Mouse (Mus musculus): ENCODE measurements at regions not wholly inside any gene's neighbourhood (a gene's known extent, or its start where the extent isn't known, plus 50 kb on each side); places are given as distances from the start of the nearest gene placed in this dataset.

DNA sequence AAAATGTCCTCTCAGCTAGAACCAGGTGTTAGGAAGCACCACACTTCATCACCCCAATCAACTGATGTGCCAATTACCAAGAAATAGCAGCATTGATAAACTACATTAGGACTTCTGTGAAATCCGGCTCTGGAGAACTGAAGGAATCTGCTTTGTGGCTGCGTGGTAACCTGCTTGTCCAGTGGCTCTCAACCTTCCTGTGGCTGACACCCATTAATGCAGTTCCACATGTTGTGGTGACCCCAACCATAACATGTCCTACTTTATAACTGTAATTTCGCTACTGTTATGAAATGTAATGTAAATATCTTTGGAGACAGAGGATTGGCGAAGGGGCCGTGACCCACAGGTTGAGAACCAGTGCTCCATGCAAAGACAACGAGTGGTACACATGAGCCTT, 136.7 kb downstream of the Gm11011 start:
- no peak for DNase-seq

- DNase-seq = no peak
Observed at GRCm38 (mm10) chr2:169447495-169448280, 139.9 kb downstream of the Gm11011 start.

DNA sequence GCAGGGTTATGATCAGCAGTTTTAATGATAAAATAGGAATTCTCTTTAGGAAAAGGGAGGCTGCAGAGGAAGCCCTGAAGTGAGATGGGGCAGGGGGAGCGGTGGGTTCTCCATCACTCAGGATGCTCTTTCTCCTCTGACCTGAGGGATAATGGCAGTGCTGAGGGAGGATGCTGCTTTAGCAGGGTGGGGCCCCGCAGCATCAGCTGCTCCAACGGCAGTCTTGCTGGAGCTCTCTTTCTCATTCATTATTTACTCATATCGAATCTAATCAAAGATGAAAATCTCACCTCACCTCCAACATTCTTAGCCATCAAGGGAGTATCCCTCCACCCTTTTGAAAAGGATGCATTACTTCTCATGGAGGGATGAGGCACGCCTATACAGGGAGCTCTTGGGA, 141.7 kb downstream of the Gm11011 start:
- DNase-seq = no peak

GRCm38 (mm10) chr2:169445371-169445770, 142.2 kb downstream of the Gm11011 start:
- DNase-seq = no peak

- DNase-seq = no peak
Observed at GRCm38 (mm10) chr2:169443271-169443670, 144.3 kb downstream of the Gm11011 start.

GRCm38 (mm10) chr2:169431516-169431915, 156.0 kb downstream of the Gm11011 start:
- DNase-seq = no peak

DNA sequence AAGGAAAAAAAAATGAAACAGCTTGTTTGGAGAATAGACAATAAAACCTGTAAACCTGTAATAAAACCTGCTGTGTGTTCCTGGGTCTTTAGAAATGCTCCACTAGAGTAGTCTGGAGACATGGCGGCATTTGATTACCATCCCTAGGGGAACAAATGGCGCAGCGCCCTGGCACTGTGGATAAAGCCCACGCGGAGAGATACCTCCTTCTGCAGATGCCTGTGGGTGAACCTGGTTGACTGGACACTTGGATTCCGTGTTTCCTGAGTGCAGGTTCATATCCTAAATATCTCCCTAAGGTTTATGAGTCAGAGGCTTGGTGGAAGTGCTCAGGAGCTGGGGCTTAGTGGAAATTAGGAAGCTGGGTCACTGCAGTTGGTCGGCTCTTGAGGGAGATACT, 158.1 kb downstream of the Gm11011 start:
- DNase-seq = no peak

GRCm38 (mm10) chr2:169424166-169424920, 163.2 kb downstream of the Gm11011 start:
- DNase-seq = no peak

GRCm38 (mm10) chr2:169412361-169412760, 175.2 kb downstream of the Gm11011 start:
- no peak for DNase-seq

DNA sequence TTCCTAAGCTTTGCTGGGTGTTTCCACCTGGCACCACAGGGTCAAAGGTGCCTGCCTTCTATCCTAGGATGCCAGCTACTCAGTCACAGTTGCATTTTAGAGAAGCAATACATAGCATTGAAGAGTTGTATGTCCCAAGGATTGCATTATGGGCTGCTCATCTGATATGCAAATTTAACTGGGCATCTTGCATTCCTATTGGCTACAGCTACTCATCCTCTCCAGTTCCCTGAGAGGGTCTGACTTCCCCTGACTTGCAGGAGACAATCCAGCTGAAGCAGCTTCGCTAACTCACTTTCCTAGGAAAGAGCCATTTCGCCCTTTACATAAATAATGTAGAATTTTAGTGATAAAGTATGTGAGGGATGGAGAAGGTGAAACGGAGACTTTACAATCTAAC, 177.5 kb downstream of the Gm11011 start:
- no peak for DNase-seq

DNA sequence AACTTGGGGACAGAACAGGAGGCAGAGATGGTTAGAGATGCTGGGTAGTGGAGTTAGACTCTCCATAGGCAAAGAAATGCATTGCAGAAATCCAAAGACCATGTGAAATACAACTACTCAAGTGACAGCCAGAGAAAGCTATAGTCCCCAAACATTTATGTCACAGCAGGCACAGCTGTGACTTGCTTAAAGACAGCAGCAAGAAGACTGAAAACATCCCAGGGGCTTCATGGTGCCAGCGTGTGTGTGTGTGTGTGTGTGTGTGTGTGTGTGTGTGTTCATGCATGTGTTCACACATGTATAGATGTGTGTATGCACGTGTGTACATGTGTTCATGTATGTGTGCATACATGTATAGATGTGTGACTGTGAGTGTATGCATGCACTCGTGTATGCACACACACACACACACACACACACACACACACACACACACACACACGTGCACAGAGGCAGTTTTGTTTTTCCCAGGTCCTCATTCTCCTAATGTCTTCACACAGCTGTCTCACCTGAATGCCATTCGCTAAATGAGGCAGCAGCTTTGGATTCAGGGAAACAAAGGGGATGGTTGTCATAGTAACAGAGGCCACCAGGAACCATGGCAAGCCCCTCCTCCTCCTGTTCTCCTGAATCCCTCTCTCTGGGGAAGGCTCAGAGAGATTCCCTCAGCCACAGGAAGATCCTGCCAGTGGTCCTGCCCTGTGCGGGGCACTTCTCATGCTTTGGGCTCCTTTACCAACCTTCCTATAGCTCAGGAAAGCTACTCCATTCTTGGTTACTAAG, 182.4 kb downstream of the Gm11011 start:
- no peak for DNase-seq

- no peak for DNase-seq
Observed at GRCm38 (mm10) chr2:169397758-169398157, 189.8 kb downstream of the Gm11011 start.

- DNase-seq = no peak
Observed at GRCm38 (mm10) chr2:169397013-169397412, 190.5 kb downstream of the Gm11011 start.

- no peak for DNase-seq
Observed at GRCm38 (mm10) chr2:169396294-169396693, 191.3 kb downstream of the Gm11011 start.

DNA sequence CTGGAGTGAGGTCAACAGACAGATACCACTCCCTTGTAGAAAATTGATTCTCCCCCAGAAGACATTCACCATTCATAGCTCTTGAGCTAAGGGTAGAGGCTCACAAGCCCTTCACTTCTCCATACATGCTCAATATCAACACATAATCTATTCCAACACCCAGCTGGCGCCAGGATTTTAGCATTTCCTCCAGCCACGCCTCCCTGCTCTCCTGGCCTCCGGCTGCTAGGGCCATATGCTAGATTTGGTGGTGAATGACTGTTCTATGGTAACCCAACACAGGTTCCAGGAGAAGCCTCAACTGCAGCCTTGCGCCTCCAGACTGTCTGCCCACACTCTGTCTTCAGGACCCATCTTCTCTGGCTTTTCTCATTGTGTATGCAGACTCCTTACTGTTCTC, 197.9 kb downstream of the Gm11011 start:
- no peak for DNase-seq

- no peak for DNase-seq
Observed at GRCm38 (mm10) chr2:169388569-169388968, 199.0 kb downstream of the Gm11011 start.

GRCm38 (mm10) chr2:169387765-169388518, 199.6 kb downstream of the Gm11011 start:
- DNase-seq = no peak

GRCm38 (mm10) chr2:169383701-169384100, 203.8 kb downstream of the Gm11011 start:
- no peak for DNase-seq

GRCm38 (mm10) chr2:169373069-169373468, 214.5 kb downstream of the Gm11011 start:
- no peak for DNase-seq

DNA sequence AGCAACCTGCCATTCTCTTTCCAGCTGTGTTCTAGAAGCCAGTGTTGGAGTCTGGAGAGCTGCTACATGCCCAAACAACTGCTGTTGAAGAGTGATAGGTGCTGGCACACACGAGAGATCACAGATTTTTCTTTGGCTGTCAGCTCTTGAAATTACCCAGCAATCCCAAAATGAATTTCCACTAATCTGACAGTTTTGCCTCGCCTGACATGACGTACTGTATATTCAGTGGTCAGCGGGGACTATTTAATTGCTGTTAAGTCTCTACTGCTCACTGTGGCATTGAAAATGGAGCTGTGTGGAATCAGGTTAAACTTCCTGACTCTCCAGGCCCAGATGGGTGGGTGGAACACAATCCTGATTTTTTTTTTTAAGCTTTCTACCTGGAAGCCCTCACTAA, 222.5 kb downstream of the Gm11011 start:
- DNase-seq = no peak

DNA sequence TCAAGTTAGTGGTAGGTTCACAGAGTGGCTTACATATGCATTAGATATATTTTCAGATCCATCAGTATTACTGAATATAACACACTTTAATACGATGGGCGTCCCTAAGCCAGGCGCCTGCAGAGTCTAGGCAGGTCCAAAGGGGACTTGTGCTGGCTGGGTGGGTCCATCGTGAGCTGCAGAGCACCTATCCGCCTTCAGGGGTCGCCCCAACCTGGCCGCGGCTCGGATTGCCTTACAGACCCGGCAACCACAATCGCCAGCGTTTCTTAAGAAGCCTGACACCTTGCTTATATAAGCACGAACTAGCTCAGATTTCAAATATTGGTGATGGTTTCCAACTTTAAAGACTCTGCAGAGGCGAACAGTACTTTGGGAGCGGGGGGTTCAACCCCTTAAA, 227.3 kb downstream of the Gm11011 start:
- peak; percentile 8 to 39 for DNase-seq

- no peak for DNase-seq
Observed at GRCm38 (mm10) chr2:169357400-169357799, 230.1 kb downstream of the Gm11011 start.

- no peak for DNase-seq
Observed at GRCm38 (mm10) chr2:169351547-169351946, 236.0 kb downstream of the Gm11011 start.

Measured in kidney, postnatal 25 days (tissue).